Mouse (Mus musculus) retina, postnatal 7 days (tissue): ENCODE measurements around the gene Kcna3.

Experiments
- DNase-seq: peaks from one replicate; pipeline ENCODE4 v3.0.0-alpha.2; 2012; ENCODE audit warnings: low read depth, low spot score

The Kcna3 gene

DNA sequence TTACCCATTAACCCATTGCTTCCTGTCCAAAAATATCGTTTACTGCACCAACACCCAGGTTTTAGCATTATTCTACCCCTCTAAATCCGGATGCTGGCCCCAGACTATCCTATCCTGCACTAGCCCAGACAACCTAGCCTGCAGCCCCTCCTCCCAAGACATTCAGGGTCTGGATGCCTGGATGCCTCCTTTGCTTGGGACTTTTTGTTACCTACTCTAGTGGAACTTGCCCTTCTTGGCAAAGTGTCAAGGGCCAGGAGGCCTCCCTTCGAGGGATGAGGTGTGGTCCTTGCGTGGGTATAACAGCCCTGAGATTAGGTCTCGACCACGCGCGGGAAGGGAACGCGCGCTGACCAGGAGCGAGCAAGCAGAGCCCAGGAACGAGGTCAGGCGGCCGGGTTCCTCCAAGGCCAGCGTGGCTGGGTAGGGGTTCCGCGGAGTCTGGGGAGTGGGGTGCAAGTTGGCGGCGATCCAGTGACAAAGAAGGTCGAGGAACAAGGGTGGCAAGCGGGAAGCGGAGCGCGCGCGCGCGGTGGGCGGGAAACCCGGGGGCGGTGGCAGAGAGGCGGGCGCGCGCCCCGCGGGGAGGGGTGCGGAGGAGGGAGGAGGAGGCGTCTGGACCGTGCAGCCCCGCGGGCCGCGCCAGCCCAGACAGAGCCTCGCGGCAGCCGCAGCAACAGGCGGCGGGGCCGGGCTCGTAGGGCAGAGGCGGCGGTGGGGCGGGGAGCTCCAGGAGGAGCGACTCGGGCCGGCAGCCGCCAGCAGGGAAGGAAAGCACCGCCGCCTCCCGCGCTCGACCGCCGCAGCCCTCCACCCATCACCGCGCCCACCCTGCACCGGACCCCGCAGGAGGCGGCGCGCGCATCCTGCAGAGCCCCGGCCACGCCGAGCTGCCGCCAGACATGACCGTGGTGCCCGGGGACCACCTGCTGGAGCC is at the start of gene Kcna3:
TSS of gene Kcna3 (plus strand) at position 649 of the 937 bp plus-strand sequence.
- peak; percentile 49 for DNase-seq

GRCm38 (mm10) chr3:106991334-106991733 is 44.6 kb upstream of the Kcna3 start:
- DNase-seq = no peak

DNA sequence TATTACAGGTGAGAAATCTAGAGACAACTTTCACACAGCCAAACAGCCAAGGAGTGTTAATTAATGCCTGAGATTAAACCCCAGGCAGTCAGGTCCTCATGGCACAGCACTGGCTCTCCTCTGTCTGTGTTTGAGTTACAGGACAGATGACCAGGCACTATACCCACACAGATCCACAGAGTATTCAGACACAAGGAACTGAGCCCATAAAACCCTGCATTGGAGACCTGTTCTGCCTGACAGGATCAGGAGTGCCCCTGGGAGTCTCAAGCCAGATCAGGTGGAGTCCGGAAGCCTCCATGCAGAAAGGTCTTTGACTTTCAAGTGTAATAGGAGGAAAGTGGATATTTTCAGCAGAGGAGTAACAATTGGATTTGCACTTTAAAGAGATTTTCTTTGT is 40.6 kb upstream of the Kcna3 start:
- no peak for DNase-seq

DNA sequence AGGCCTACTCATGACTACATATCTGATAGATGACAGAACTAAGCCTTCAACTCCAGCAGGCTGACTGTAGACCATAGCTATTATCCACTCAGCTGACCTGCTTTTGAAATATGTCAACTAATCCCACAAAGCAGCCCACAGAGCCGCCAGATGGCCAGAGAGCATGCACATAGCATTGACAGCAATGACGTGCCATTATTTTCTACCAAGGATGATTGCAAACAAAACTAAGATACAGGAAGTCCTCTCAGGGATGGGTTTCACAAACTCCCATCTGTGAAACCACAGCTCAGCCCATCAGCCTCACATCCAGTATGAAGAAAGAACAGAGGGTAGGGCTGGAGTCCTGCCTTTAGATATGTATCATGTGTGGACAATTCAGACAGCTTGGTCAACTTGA is 39.8 kb upstream of the Kcna3 start:
- DNase-seq = peak; percentile 4

DNA sequence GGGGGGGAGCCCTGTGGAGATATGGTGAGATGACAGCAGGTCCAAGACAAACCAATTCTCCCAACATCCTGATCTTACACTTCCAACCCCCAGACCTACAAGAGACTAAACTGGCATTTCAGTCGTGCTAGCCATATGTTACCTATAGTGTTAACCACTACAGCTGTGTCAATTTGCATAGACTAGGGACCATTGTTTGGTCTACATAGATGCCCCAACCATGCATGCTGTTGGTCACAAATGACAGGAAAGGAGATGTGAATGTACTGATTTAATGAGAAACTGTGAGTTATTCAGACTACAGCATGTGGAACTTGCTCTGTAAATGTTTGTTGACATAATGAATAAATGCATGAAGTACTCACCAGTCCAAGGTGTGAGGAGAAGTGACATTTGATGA is 37.6 kb upstream of the Kcna3 start:
- DNase-seq = no peak

GRCm38 (mm10) chr3:107000165-107000564 is 35.8 kb upstream of the Kcna3 start:
- DNase-seq = no peak

- no peak for DNase-seq
These were observed 33.5 kb upstream of the Kcna3 start for GRCm38 (mm10) chr3:107002249-107003123.

DNA sequence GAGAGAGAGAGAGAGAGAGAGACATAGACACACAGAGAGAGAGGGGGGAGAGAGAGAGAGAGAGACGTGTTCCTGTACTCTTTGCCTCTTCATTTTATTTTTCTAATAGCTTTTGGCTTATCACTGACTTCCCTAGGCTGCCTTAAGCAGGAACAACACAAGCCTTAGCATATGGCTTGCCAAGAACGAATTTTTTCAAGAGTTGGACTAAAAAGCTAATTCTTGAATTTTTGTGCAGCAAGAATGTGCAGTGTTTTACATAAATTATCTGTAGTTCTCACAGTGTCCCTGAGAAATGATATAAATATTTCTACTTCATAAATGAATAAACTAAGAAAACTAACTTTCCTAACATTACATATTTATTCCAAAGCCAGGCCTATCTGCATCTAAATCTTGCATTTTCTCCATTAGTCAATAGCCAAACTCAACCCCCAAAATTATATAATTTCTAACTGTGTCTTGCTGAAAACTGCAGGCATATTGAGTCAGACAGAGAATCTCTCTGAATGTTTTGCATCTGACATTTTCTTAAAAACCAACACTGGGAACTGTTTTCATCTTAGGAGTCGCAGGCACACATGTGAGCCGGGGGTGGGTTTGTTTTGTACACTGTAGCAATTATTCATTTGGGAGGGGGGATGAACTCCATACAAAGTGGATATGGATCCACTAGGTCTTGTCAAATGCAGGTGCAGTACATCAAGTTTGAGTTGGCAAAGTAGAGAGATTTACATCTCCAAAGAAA is 26.5 kb upstream of the Kcna3 start:
- DNase-seq = no peak

GRCm38 (mm10) chr3:107018286-107018685 is 17.7 kb upstream of the Kcna3 start:
- DNase-seq = no peak

DNA sequence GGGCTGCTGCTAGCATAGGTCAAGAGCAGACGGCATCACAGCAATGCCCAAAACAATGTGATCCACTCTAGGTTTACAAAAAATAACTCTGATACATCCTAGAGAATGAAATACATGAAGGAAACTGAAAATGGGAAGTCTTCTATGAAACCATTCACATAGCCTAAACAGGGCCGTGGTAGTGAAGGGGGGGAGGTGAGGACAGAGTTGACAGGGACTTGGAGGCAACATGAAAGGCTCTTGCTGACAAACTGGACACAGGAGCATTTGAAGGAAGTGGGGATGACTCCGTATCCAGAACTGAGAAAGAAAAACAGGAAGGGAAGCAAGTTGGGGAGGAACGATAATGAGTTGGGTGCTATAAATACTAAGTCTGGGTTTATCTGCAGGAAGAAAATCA is 4.4 kb upstream of the Kcna3 start:
- DNase-seq = no peak

- DNase-seq = no peak
These were observed 1.2 kb upstream of the Kcna3 start for GRCm38 (mm10) chr3:107034776-107035175.

DNA sequence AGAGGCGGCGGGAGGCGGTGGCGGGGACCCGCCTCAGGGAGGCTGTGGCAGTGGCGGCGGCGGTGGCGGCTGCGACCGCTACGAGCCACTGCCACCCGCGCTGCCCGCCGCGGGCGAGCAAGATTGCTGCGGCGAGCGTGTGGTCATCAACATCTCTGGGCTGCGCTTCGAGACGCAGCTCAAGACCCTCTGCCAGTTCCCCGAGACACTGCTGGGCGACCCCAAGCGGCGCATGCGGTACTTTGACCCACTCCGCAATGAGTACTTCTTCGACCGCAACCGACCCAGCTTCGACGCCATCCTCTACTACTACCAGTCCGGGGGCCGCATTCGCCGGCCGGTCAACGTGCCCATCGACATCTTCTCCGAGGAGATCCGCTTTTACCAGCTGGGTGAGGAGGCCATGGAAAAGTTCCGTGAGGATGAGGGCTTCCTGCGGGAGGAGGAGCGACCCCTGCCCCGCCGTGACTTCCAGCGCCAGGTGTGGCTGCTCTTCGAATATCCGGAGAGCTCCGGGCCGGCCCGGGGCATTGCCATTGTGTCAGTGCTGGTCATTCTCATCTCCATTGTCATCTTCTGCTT is 580 bp downstream of the Kcna3 start:
- no peak for DNase-seq

GRCm38 (mm10) chr3:107037105-107037504 is 1.1 kb downstream of the Kcna3 start:
- no peak for DNase-seq

- no peak for DNase-seq
These were observed 1.7 kb downstream of the Kcna3 start for GRCm38 (mm10) chr3:107037536-107038155.

DNA sequence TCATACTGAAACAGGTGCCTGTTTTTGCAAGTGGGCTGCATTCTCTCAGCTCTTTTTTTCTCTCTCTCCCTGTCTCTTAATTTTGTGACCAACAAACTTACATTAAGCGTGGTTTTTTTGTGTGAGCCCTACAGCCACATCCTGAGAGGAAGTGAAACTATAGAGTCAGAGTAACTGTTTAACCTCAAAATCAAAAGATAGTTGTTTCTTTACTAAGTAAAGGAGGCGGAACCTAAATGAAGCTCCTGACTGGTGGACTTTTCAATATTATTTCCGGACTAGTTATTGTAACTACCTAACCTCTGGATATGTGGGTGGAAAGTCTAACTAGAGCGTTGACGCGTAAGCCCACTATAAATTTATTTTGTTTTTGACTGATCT is 2.2 kb downstream of the Kcna3 start:
- no peak for DNase-seq

DNA sequence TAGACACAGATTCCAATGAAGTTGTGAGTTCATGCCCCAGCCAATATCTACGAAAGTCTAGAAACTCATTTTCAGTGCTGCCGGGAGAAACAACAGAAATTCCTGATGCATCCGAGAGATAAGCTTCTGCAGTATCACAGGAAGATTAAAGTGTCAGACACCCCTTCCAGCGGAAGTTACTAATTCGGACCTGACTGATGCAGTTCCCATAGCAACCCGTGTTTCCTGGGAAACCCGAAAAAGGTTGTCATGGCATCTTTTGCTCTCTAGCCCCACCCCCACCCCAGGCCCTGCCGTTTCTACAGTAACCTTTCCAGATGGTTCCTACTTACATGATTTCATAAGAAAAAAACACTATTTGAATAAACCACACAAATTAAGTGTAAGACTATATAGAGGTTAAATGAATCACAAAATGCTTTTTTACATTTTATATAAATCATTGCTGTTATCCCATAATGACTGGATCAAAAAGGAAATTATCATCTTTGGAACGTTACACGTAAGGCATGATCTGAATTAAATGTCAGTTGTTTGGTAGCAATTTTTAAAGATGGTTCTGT is 2.8 kb downstream of the Kcna3 start:
- no peak for DNase-seq

DNA sequence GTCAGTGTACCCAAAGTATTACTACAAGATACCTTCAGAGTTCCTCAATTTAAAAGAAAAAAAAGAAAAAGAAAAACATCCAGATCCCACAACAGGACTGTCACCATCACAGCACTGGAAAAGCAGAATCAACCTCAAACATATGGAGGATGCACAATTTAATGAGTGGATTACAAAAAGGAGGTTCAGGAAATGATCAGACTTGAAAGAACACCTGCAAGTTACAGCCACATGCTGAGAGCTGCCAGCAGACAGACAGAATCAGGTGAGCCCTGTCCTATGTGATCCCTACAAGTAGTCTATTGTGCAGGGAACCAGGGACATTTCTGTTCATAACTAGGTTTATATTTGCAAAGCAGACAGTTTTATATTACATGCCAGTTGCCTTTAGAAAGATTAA is 3.3 kb downstream of the Kcna3 start:
- no peak for DNase-seq

DNA sequence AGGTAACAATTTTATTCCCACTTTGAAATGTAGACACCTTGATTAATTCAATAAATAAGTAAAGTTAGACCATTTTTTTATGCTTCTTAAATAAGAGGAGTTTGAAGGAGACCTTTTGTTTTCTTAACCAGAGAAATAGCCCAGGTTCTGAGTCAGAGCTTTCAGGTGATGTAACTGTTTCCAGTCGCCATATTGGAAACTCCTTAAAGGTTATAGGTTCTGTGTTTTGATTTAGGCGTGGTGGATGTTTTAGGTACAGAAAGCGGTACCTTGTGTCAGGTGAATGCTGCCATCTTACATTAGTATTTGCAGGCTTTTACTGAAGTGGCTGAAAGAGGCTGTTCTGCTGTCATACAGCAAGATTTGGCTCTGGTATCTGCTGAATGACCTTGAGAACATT is 4.4 kb downstream of the Kcna3 start:
- DNase-seq = no peak

GRCm38 (mm10) chr3:107041718-107042117 is 5.7 kb downstream of the Kcna3 start:
- DNase-seq = no peak

DNA sequence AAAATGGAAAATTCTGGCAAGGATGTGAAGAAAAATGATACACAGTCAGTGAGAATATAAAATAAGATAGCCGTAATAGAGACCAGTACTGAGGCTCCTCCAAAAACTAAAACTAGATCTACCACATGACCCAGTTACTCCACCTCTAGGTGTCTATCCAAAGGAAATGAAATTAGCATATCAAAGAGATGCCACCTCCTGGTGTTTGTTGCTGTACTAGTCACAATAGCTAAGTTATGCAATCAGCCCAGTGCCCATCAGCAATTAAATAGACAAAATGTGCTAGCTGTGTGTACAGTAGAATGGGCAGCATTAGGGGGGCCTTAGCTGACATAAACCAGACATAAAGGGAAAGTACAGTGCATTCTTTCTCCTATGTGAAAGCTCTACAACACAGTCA is 25.5 kb downstream of the Kcna3 start:
- DNase-seq = no peak

- DNase-seq = no peak
These were observed 26.8 kb downstream of the Kcna3 start for GRCm38 (mm10) chr3:107062771-107063170.
